Mouse (Mus musculus) ES-Bruce4 (cell line): Measurements from ENCODE around the gene Sigmar1.
"Not testable (repeated sequence)": the region's sequence is repeated elsewhere in the genome, so short reads cannot be mapped to it uniquely, and the experiment has no call there.

ENCODE experiments used
- CTCF ChIP-seq: IDR thresholded peaks from one replicate; pipeline ENCODE4 v1.8.1; 2011; ENCODE audit warnings: low read depth, low read length
- POLR2A ChIP-seq: IDR thresholded peaks from one replicate; pipeline ENCODE4 v1.8.1; 2011; ENCODE audit warnings: low read length; ENCODE audit not compliant: insufficient read depth

- not testable (repeated sequence) for TF ChIP-seq POLR2A, CTCF
Observed at GRCm38 (mm10) chr4:41781271-41781670, 25.3 kb upstream of the Sigmar1 start.
